Mouse (Mus musculus): Measurements from ENCODE around the gene Taf8. TPM values are rescaled to one million over a fixed set of nuclear protein-coding genes. Genes with fewer than 3 reads are reported as not detected.

Taf8 gene
- total and polyA plus RNA-seq, 2 experiments from 2014 or later: 11.5 to 15.1 TPM

DNA sequence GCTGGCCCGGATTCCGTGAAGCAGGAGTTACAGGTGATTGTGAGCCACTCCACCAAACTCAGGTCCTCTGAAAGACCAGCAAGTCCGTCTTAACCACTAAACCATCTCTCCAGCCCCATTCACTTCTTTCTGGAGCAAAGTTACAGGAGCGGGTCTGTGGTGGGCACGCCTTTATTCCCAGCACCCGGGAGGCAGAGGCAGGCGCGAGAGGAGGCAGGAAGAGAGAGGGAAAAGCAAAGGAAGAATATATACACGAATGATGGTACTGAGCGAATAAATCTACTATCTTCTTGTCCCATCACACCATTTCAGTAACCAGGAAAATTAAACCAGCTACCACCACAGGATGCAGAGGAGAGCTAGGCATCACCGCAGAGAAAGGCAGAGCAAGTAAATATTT is 561 bp downstream of the Taf8 start:
- WGBS: 10% methylated on average over 11 of the region's 11 CpGs
- Histone ChIP-seq H3K9ac (replicated peaks; ENCODE audit: low read length, poor library complexity, severe bottlenecking) (peak overlapping the region; percentile 29; the same call in 1 of the 2 replicates), H3K9me3 (ENCODE audit: low read length) (no peaks in the 10 kb centered on the region), H3K27ac (ENCODE audit: low read depth, low read length) (no peak overlapping the region), H3K36me3 (ENCODE audit: insufficient read depth, low read length) (peaks cover 14% of the 10 kb centered on the region), H3K4me1 (ENCODE audit: insufficient read depth, low read length) (peaks cover 6% of the 10 kb centered on the region; the same call in 1 of the 2 replicates), H3K4me2 (ENCODE audit: low read depth, low read length, poor library complexity, severe bottlenecking) (peak overlapping the region; percentile 64), H3K27me3 (ENCODE audit: insufficient read depth, low read length) (no peaks in the 10 kb centered on the region), H3K4me3 (ENCODE audit: low read depth, low read length) (peak overlapping the region; percentile 60)
- ATAC-seq (ENCODE audit: low FRiP score) (0 out of 2 replicates have a peak, but pooled peaks have one; percentile 2), DNase-seq (ENCODE audit: low spot score) (no peak)
- no peak for TF ChIP-seq CTCF (IDR thresholded peaks at IDR 0.05)

DNA sequence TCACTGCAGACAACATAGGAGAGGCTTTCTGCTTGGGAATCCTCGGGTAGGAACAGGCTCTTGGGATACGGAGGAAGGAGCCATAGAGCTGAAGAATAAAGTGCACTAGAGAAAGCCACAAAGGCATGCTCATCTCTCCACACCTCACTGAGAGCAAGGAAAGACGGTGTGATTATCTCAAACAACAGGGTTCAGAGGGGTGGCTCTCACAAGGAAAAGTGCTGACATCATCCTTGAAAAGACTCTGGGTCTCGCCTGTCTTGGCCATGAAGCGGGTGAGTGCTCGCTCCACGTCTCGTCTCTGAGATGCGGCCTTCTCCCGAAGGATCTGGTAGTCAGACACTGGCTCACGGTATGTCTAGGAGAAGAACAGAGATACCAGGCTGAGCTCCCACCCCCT is 8.0 kb downstream of the Taf8 start:
- H3K4me3 ChIP-seq (ENCODE audit: low read depth, low read length): no peak overlapping the region
- H3K27me3 ChIP-seq (ENCODE audit: insufficient read depth, low read length): no peaks in the 10 kb centered on the region
- ATAC-seq (ENCODE audit: low FRiP score) (no peak), DNase-seq (ENCODE audit: low spot score) (no peak)
- no peak overlapping the region for H3K27ac ChIP-seq (ENCODE audit: low read depth, low read length)
- H3K9me3 ChIP-seq (ENCODE audit: low read length): no peaks in the 10 kb centered on the region
- H3K9ac ChIP-seq (replicated peaks; ENCODE audit: low read length, poor library complexity, severe bottlenecking): no peak overlapping the region
- no peak for TF ChIP-seq CTCF (IDR thresholded peaks at IDR 0.05)
- no peaks in the 10 kb centered on the region for H3K4me1 ChIP-seq (ENCODE audit: insufficient read depth, low read length)
- H3K36me3 ChIP-seq (ENCODE audit: insufficient read depth, low read length): peaks cover 71% of the 10 kb centered on the region
- H3K4me2 ChIP-seq (ENCODE audit: low read depth, low read length, poor library complexity, severe bottlenecking): no peak overlapping the region
- 91% methylated on average over 11 of the region's 11 CpGs for WGBS

- H3K9me3 ChIP-seq (ENCODE audit: low read length): no peaks in the 10 kb centered on the region
- H3K4me2 ChIP-seq (ENCODE audit: low read depth, low read length, poor library complexity, severe bottlenecking): no peak overlapping the region
- peaks cover 75% of the 10 kb centered on the region for H3K36me3 ChIP-seq (ENCODE audit: insufficient read depth, low read length)
- H3K27me3 ChIP-seq (ENCODE audit: insufficient read depth, low read length): no peaks in the 10 kb centered on the region
- H3K9ac ChIP-seq (replicated peaks; ENCODE audit: low read length, poor library complexity, severe bottlenecking): no peak overlapping the region
- H3K27ac ChIP-seq (ENCODE audit: low read depth, low read length): no peak overlapping the region
- WGBS: 93% methylated on average over 6 of the region's 6 CpGs
- H3K4me3 ChIP-seq (ENCODE audit: low read depth, low read length): no peak overlapping the region
- ATAC-seq (ENCODE audit: low FRiP score) (no peak), DNase-seq (ENCODE audit: low spot score) (no peak)
- no peak for TF ChIP-seq CTCF (IDR thresholded peaks at IDR 0.05)
- H3K4me1 ChIP-seq (ENCODE audit: insufficient read depth, low read length): no peaks in the 10 kb centered on the region
Measured at GRCm38 (mm10) chr17:47493653-47494052, 8.4 kb downstream of the Taf8 start.

DNA sequence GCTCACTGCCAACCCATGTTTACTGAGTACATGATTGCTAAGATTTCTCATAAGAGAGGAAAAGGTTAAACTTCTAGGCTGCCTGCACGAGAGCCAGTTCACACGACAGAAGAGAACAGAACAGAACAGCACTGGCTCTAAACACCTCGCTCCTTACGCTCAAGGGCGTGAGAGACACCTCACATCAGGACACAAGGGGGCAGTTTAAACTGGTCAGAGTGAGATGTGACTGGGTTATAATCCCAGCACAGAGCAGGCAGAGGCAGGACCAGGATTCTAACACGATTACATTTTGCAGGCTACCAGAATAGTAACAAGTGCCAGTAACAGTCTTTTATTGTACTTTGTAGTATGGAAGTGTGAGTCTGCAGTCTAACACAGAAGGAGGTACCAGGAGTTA is 9.4 kb downstream of the Taf8 start:
- 81% methylated on average over 6 of the region's 6 CpGs for WGBS
- TF ChIP-seq CTCF (IDR thresholded peaks at IDR 0.05): no peak
- Histone ChIP-seq H3K27me3 (ENCODE audit: insufficient read depth, low read length) (no peaks in the 10 kb centered on the region), H3K9ac (replicated peaks; ENCODE audit: low read length, poor library complexity, severe bottlenecking) (no peak overlapping the region), H3K4me2 (ENCODE audit: low read depth, low read length, poor library complexity, severe bottlenecking) (no peak overlapping the region), H3K4me3 (ENCODE audit: low read depth, low read length) (no peak overlapping the region), H3K36me3 (ENCODE audit: insufficient read depth, low read length) (peaks cover 72% of the 10 kb centered on the region), H3K4me1 (ENCODE audit: insufficient read depth, low read length) (no peaks in the 10 kb centered on the region), H3K9me3 (ENCODE audit: low read length) (no peaks in the 10 kb centered on the region), H3K27ac (ENCODE audit: low read depth, low read length) (no peak overlapping the region)
- DNase-seq (ENCODE audit: low spot score) (no peak), ATAC-seq (ENCODE audit: low FRiP score) (no peak)

- Histone ChIP-seq H3K27me3 (ENCODE audit: insufficient read depth, low read length) (no peaks in the 10 kb centered on the region), H3K4me1 (ENCODE audit: insufficient read depth, low read length) (no peaks in the 10 kb centered on the region), H3K4me2 (ENCODE audit: low read depth, low read length, poor library complexity, severe bottlenecking) (no peak overlapping the region), H3K4me3 (ENCODE audit: low read depth, low read length) (no peak overlapping the region), H3K36me3 (ENCODE audit: insufficient read depth, low read length) (peaks cover 60% of the 10 kb centered on the region), H3K27ac (ENCODE audit: low read depth, low read length) (no peak overlapping the region), H3K9ac (replicated peaks; ENCODE audit: low read length, poor library complexity, severe bottlenecking) (no peak overlapping the region), H3K9me3 (ENCODE audit: low read length) (no peaks in the 10 kb centered on the region)
- ATAC-seq (ENCODE audit: low FRiP score): no peak
- peak; percentile 27; the same call in 1 of the 2 replicates for TF ChIP-seq CTCF (IDR thresholded peaks at IDR 0.05)
- DNase-seq (ENCODE audit: low spot score): no peak
- WGBS: 78% methylated on average over 9 of the region's 9 CpGs
Measured at GRCm38 (mm10) chr17:47490791-47491190, 11.3 kb downstream of the Taf8 start.

GRCm38 (mm10) chr17:47485791-47486190 is 16.3 kb downstream of the Taf8 start:
- DNase-seq (ENCODE audit: low spot score): peak; percentile 28

More at GRCm38 (mm10) chr17:47485791-47486190, 16.3 kb downstream of the Taf8 start:
- Histone ChIP-seq H3K9ac (replicated peaks; ENCODE audit: low read length, poor library complexity, severe bottlenecking) (no peak overlapping the region), H3K9me3 (ENCODE audit: low read length) (no peaks in the 10 kb centered on the region), H3K4me3 (ENCODE audit: low read depth, low read length) (no peak overlapping the region), H3K4me2 (ENCODE audit: low read depth, low read length, poor library complexity, severe bottlenecking) (no peak overlapping the region), H3K36me3 (ENCODE audit: insufficient read depth, low read length) (peaks cover 24% of the 10 kb centered on the region), H3K27ac (ENCODE audit: low read depth, low read length) (no peak overlapping the region), H3K4me1 (ENCODE audit: insufficient read depth, low read length) (no peaks in the 10 kb centered on the region), H3K27me3 (ENCODE audit: insufficient read depth, low read length) (no peaks in the 10 kb centered on the region)
- no peak for TF ChIP-seq CTCF (IDR thresholded peaks at IDR 0.05)
- ATAC-seq (ENCODE audit: low FRiP score): no peak
- 75% methylated on average over 3 of the region's 3 CpGs for WGBS
